Mouse (Mus musculus) ES-Bruce4 (cell line): ENCODE results near the gene Kalrn. TPM values are rescaled to one million over a fixed set of nuclear protein-coding genes. Genes with fewer than 3 reads are reported as not detected.

Experiments
- H3K27ac ChIP-seq: 2 replicates; pipeline ENCODE4 v1.5.1; 2012; ENCODE audit warnings: low read length, inconsistent platforms; ENCODE audit not compliant: insufficient read depth
- H3K27me3 ChIP-seq: 2 replicates; pipeline ENCODE4 v1.6.1; 2012; ENCODE audit warnings: mild to moderate bottlenecking, low read length, inconsistent platforms; ENCODE audit not compliant: control insufficient read depth, poor library complexity, insufficient read depth, severe bottlenecking
- H3K36me3 ChIP-seq: 2 replicates; pipeline ENCODE4 v1.6.1; 2012; ENCODE audit warnings: inconsistent platforms, mild to moderate bottlenecking, low read length, moderate library complexity; ENCODE audit not compliant: control insufficient read depth, poor library complexity, insufficient read depth, severe bottlenecking
- H3K4me1 ChIP-seq: one replicate; pipeline ENCODE4 v1.8.1; 2011; ENCODE audit warnings: low read length; ENCODE audit not compliant: control insufficient read depth, insufficient read depth
- H3K4me3 ChIP-seq: 2 replicates; pipeline ENCODE4 v1.5.1; 2011; ENCODE audit warnings: low read depth, mild to moderate bottlenecking, low read length
- H3K9ac ChIP-seq: 2 replicates; pipeline ENCODE4 v1.6.1; 2012; ENCODE audit warnings: low read depth, mild to moderate bottlenecking, inconsistent platforms; ENCODE audit not compliant: poor library complexity, severe bottlenecking
- H3K9me3 ChIP-seq: replicated peaks from 2 replicates; pipeline ENCODE4 v1.6.1; 2012; ENCODE audit warnings: mild to moderate bottlenecking, low read length, inconsistent platforms; ENCODE audit not compliant: control insufficient read depth, poor library complexity, insufficient read depth, severe bottlenecking
- CTCF ChIP-seq: IDR thresholded peaks from one replicate; pipeline ENCODE4 v1.8.1; 2011; ENCODE audit warnings: low read depth, low read length
- EP300 ChIP-seq: IDR thresholded peaks from 2 replicates; pipeline ENCODE4 v1.6.1; 2011; ENCODE audit warnings: low read depth, low read length; ENCODE audit not compliant: insufficient read depth
- POLR2A ChIP-seq: IDR thresholded peaks from one replicate; pipeline ENCODE4 v1.8.1; 2011; ENCODE audit warnings: low read length; ENCODE audit not compliant: insufficient read depth
- polyA plus RNA-seq: library from polyadenylated mRNA; stranded (reverse); fragments of >200 nt; gene quantifications from 2 replicates; pipeline ENCODE4 v1.2.4, GENCODE M21; 2011; ENCODE audit warnings: low read depth; ENCODE audit not compliant: missing spikeins, insufficient read depth, insufficient read length

Gene Kalrn
- polyA plus RNA-seq, 1 experiment: 8.2 TPM

- Histone ChIP-seq H3K4me3 (no peak overlapping the region), H3K4me1 (no peaks in the 10 kb centered on the region), H3K9me3 (no peaks in the 10 kb centered on the region), H3K27ac (no peak overlapping the region), H3K9ac (no peak overlapping the region), H3K27me3 (no peaks in the 10 kb centered on the region), H3K36me3 (no peaks in the 10 kb centered on the region)
- TF ChIP-seq CTCF (no peak), POLR2A (no peak), EP300 (no peak)
Observed at GRCm38 (mm10) chr16:33930785-33931184, 642.5 kb downstream of the Kalrn start.

GRCm38 (mm10) chr16:33928788-33929462, 644.4 kb downstream of the Kalrn start:
- Histone ChIP-seq H3K4me3 (no peak overlapping the region), H3K9me3 (no peaks in the 10 kb centered on the region), H3K27ac (no peak overlapping the region), H3K36me3 (no peaks in the 10 kb centered on the region), H3K4me1 (no peaks in the 10 kb centered on the region), H3K9ac (no peak overlapping the region), H3K27me3 (no peaks in the 10 kb centered on the region)
- TF ChIP-seq CTCF (no peak), POLR2A (no peak), EP300 (no peak)

- TF ChIP-seq EP300 (no peak), CTCF (no peak), POLR2A (no peak)
- Histone ChIP-seq H3K36me3 (no peaks in the 10 kb centered on the region), H3K27ac (no peak overlapping the region)
Observed at GRCm38 (mm10) chr16:33927263-33927824, 646.0 kb downstream of the Kalrn start.

GRCm38 (mm10) chr16:33923758-33924157, 649.6 kb downstream of the Kalrn start:
- Histone ChIP-seq H3K27me3 (no peaks in the 10 kb centered on the region), H3K4me3 (no peak overlapping the region), H3K9me3 (no peaks in the 10 kb centered on the region), H3K27ac (no peak overlapping the region), H3K9ac (no peak overlapping the region), H3K4me1 (no peaks in the 10 kb centered on the region), H3K36me3 (no peaks in the 10 kb centered on the region)
- TF ChIP-seq EP300 (no peak), POLR2A (no peak), CTCF (no peak)

More at GRCm38 (mm10) chr16:33927263-33927824, 646.0 kb downstream of the Kalrn start:
- Histone ChIP-seq H3K4me1 (no peaks in the 10 kb centered on the region), H3K9ac (no peak overlapping the region), H3K27me3 (no peaks in the 10 kb centered on the region), H3K4me3 (no peak overlapping the region), H3K9me3 (no peaks in the 10 kb centered on the region)

GRCm38 (mm10) chr16:33923001-33923316, 650.4 kb downstream of the Kalrn start:
- Histone ChIP-seq H3K9me3 (no peaks in the 10 kb centered on the region), H3K4me1 (no peaks in the 10 kb centered on the region), H3K9ac (no peak overlapping the region), H3K27me3 (no peaks in the 10 kb centered on the region), H3K36me3 (no peaks in the 10 kb centered on the region), H3K4me3 (no peak overlapping the region), H3K27ac (no peak overlapping the region)
- TF ChIP-seq CTCF (no peak), POLR2A (no peak), EP300 (no peak)
